Mouse (Mus musculus) liver, embryonic 13.5 days (tissue): Measurements from ENCODE around the gene Tbx3. TPM values are rescaled to one million over a fixed set of nuclear protein-coding genes. Genes with fewer than 3 reads are reported as not detected.

Source experiments
- ATAC-seq: fragments of 200-750 bp; cut with Nextera tagmentation; 2 replicates; pipeline ENCODE4 v1.8.0; 2017; ENCODE audit warnings: low read depth, mild to moderate bottlenecking, moderate number of reproducible peaks, moderate library complexity
- DNase-seq: peaks from one replicate; pipeline ENCODE4 v3.0.0; 2022
- H3K27ac ChIP-seq: fragments of 300-500 bp; sonication (generic); 2 replicates; pipeline ENCODE4 v1.5.1; 2015; ENCODE audit warnings: moderate library complexity, mild to moderate bottlenecking, inconsistent platforms
- H3K27me3 ChIP-seq: fragments of 300-500 bp; sonication (generic); 2 replicates; pipeline ENCODE4 v1.6.1; 2015; ENCODE audit warnings: mild to moderate bottlenecking, inconsistent platforms
- H3K36me3 ChIP-seq: fragments of 300-500 bp; sonication (generic); 2 replicates; pipeline ENCODE4 v1.6.1; 2015; ENCODE audit warnings: mild to moderate bottlenecking, inconsistent platforms
- H3K4me1 ChIP-seq: fragments of 300-500 bp; sonication (generic); replicated peaks from 2 replicates; pipeline ENCODE4 v1.6.1; 2015; ENCODE audit warnings: inconsistent platforms
- H3K4me2 ChIP-seq: fragments of 300-500 bp; sonication (generic); 2 replicates; pipeline ENCODE4 v1.6.1; 2015; ENCODE audit warnings: inconsistent platforms, mild to moderate bottlenecking, moderate library complexity
- H3K4me3 ChIP-seq: fragments of 300-500 bp; sonication (generic); replicated peaks from 2 replicates; pipeline ENCODE4 v1.5.1; 2015; ENCODE audit warnings: mild to moderate bottlenecking, inconsistent platforms
- H3K9ac ChIP-seq: fragments of 300-500 bp; sonication (generic); 2 replicates; pipeline ENCODE4 v1.6.1; 2015; ENCODE audit warnings: mild to moderate bottlenecking, inconsistent platforms
- H3K9me3 ChIP-seq: fragments of 300-500 bp; sonication (generic); replicated peaks from 2 replicates; pipeline ENCODE4 v1.6.1; 2016; ENCODE audit warnings: inconsistent platforms
- WGBS: fragments of 180-500 bp; shearing (Covaris S2); methylation state at CpG from one replicate; pipeline ENCODE4 v1.1.7; 2015; ENCODE audit not compliant: insufficient replicate concordance; 5-methylcytosine and 5-hydroxymethylcytosine counted together
- polyA plus RNA-seq: library from polyadenylated mRNA; unstranded; fragments of >200 nt; fragmentation: Nextera tagmentation; extraction: Ambion mirVana; gene quantifications from 2 replicates; pipeline ENCODE4 v1.2.1, GENCODE M21; 2015

Tbx3 gene
- polyA plus RNA-seq, result 4.1 and 6.1 TPM in 2 replicates

- Histone ChIP-seq H3K9me3 (no peaks in the 10 kb centered on the region), H3K36me3 (no peaks in the 10 kb centered on the region), H3K27ac (peak within 1 kb of the TSS; percentile 79), H3K9ac (peak within 1 kb of the TSS; percentile 66), H3K4me3 (peak within 1 kb of the TSS; percentile 55), H3K27me3 (peaks cover 100% of the 10 kb centered on the region), H3K4me2 (peak within 1 kb of the TSS; percentile 60), H3K4me1 (peaks cover 2% of the 10 kb centered on the region; the same call in 1 of the 2 replicates)
- DNase-seq (peak; percentile 36), ATAC-seq (peak; percentile 83)
- under 1% methylated on average over 42 of the region's 43 CpGs for WGBS
Measured at GRCm38 (mm10) chr5:119670566-119671108, at the start of gene Tbx3. Tbx3 (plus strand) TSS chr5:119670669.

- Histone ChIP-seq H3K27me3 (peaks cover 30% of the 10 kb centered on the region), H3K4me3 (no peak overlapping the region), H3K36me3 (no peaks in the 10 kb centered on the region), H3K9me3 (no peaks in the 10 kb centered on the region), H3K4me1 (0 out of 2 replicates have a peak, but pooled peaks cover 4% of the 10 kb centered on the region), H3K4me2 (no peak overlapping the region), H3K9ac (no peak overlapping the region), H3K27ac (no peak overlapping the region)
- no peak for DNase-seq
- ATAC-seq, result no peak
- 30% methylated on average over 1 of the region's 1 CpGs for WGBS
Measured at GRCm38 (mm10) chr5:119622076-119622475, 48.4 kb upstream of the Tbx3 start.

- H3K9ac ChIP-seq, result no peak overlapping the region
- no peaks in the 10 kb centered on the region for H3K9me3 ChIP-seq
- H3K27me3 ChIP-seq, result peaks cover 49% of the 10 kb centered on the region
- ATAC-seq (no peak), DNase-seq (no peak)
- 20% methylated on average over 1 of the region's 1 CpGs for WGBS
- no peaks in the 10 kb centered on the region for H3K36me3 ChIP-seq
- H3K4me1 ChIP-seq, result peaks cover 4% of the 10 kb centered on the region; the same call in 1 of the 2 replicates
- H3K27ac ChIP-seq, result no peak overlapping the region
- no peak overlapping the region for H3K4me3 ChIP-seq
- H3K4me2 ChIP-seq, result no peak overlapping the region
Measured at GRCm38 (mm10) chr5:119624554-119624953, 45.9 kb upstream of the Tbx3 start.

- WGBS, result 6% methylated on average over 13 of the region's 13 CpGs
- Histone ChIP-seq H3K27ac (no peak overlapping the region), H3K4me3 (no peak overlapping the region), H3K27me3 (peaks cover 46% of the 10 kb centered on the region), H3K4me1 (peaks cover 4% of the 10 kb centered on the region; the same call in 1 of the 2 replicates), H3K9ac (no peak overlapping the region), H3K4me2 (no peak overlapping the region), H3K9me3 (no peaks in the 10 kb centered on the region), H3K36me3 (no peaks in the 10 kb centered on the region)
- ATAC-seq, result no peak
- DNase-seq, result no peak
Measured at GRCm38 (mm10) chr5:119625603-119626002, 44.9 kb upstream of the Tbx3 start.

GRCm38 (mm10) chr5:119626154-119626553 is 44.3 kb upstream of the Tbx3 start:
- Histone ChIP-seq H3K27ac (no peak overlapping the region), H3K9ac (no peak overlapping the region), H3K27me3 (peaks cover 46% of the 10 kb centered on the region), H3K36me3 (no peaks in the 10 kb centered on the region), H3K4me3 (no peak overlapping the region), H3K4me1 (peaks cover 4% of the 10 kb centered on the region; the same call in 1 of the 2 replicates), H3K9me3 (no peaks in the 10 kb centered on the region), H3K4me2 (no peak overlapping the region)
- no peak for DNase-seq
- 21% methylated on average over 9 of the region's 9 CpGs for WGBS
- no peak for ATAC-seq

GRCm38 (mm10) chr5:119626662-119627061 is 43.8 kb upstream of the Tbx3 start:
- Histone ChIP-seq H3K27ac (no peak overlapping the region), H3K9ac (no peak overlapping the region), H3K4me1 (peaks cover 4% of the 10 kb centered on the region; the same call in 1 of the 2 replicates), H3K36me3 (no peaks in the 10 kb centered on the region), H3K4me2 (no peak overlapping the region), H3K4me3 (no peak overlapping the region), H3K9me3 (no peaks in the 10 kb centered on the region), H3K27me3 (peaks cover 46% of the 10 kb centered on the region)
- ATAC-seq (no peak), DNase-seq (no peak)
- WGBS, result 6% methylated on average over 22 of the region's 22 CpGs

- Histone ChIP-seq H3K36me3 (no peaks in the 10 kb centered on the region), H3K27ac (no peak overlapping the region), H3K4me1 (no peaks in the 10 kb centered on the region; the same call in 1 of the 2 replicates), H3K27me3 (peaks cover 46% of the 10 kb centered on the region), H3K4me3 (no peak overlapping the region), H3K9me3 (no peaks in the 10 kb centered on the region), H3K4me2 (no peak overlapping the region), H3K9ac (no peak overlapping the region)
- no peak for DNase-seq
- ATAC-seq, result no peak
- 63% methylated on average over 3 of the region's 3 CpGs for WGBS
Measured at GRCm38 (mm10) chr5:119628100-119628499, 42.4 kb upstream of the Tbx3 start.

- H3K27me3 ChIP-seq, result peaks cover 46% of the 10 kb centered on the region
- H3K9me3 ChIP-seq, result no peaks in the 10 kb centered on the region
- no peak overlapping the region for H3K4me2 ChIP-seq
- H3K27ac ChIP-seq, result no peak overlapping the region
- ATAC-seq (no peak), DNase-seq (no peak)
- no peak overlapping the region for H3K9ac ChIP-seq
- no peak overlapping the region for H3K4me3 ChIP-seq
- no peaks in the 10 kb centered on the region for H3K36me3 ChIP-seq
- no peaks in the 10 kb centered on the region; the same call in 1 of the 2 replicates for H3K4me1 ChIP-seq
- WGBS, result 11% methylated on average over 10 of the region's 12 CpGs
Measured at GRCm38 (mm10) chr5:119628746-119629327, 41.6 kb upstream of the Tbx3 start.

- WGBS, result 46% methylated on average over 4 of the region's 4 CpGs
- Histone ChIP-seq H3K9me3 (no peaks in the 10 kb centered on the region), H3K9ac (no peak overlapping the region), H3K27ac (no peak overlapping the region), H3K4me1 (no peaks in the 10 kb centered on the region; the same call in 1 of the 2 replicates), H3K4me2 (no peak overlapping the region), H3K4me3 (no peak overlapping the region), H3K27me3 (0 out of 2 replicates have a peak, but pooled peaks cover 6% of the 10 kb centered on the region), H3K36me3 (no peaks in the 10 kb centered on the region)
- no peak for ATAC-seq
- no peak for DNase-seq
Measured at GRCm38 (mm10) chr5:119633581-119633980, 36.9 kb upstream of the Tbx3 start.

GRCm38 (mm10) chr5:119634861-119635260 is 35.6 kb upstream of the Tbx3 start:
- WGBS, result 27% methylated on average over 2 of the region's 2 CpGs
- Histone ChIP-seq H3K4me1 (no peaks in the 10 kb centered on the region), H3K27ac (no peak overlapping the region), H3K9ac (no peak overlapping the region), H3K9me3 (no peaks in the 10 kb centered on the region), H3K36me3 (no peaks in the 10 kb centered on the region), H3K4me2 (no peak overlapping the region), H3K4me3 (no peak overlapping the region), H3K27me3 (0 out of 2 replicates have a peak, but pooled peaks cover 3% of the 10 kb centered on the region)
- ATAC-seq (no peak), DNase-seq (no peak)

- Histone ChIP-seq H3K27me3 (peaks cover 9% of the 10 kb centered on the region; the same call in 1 of the 2 replicates), H3K4me1 (no peaks in the 10 kb centered on the region), H3K4me3 (no peak overlapping the region), H3K4me2 (no peak overlapping the region), H3K9me3 (no peaks in the 10 kb centered on the region), H3K36me3 (no peaks in the 10 kb centered on the region), H3K9ac (no peak overlapping the region), H3K27ac (no peak overlapping the region)
- 36% methylated on average over 12 of the region's 12 CpGs for WGBS
- ATAC-seq (no peak), DNase-seq (no peak)
Measured at GRCm38 (mm10) chr5:119638300-119638699, 32.2 kb upstream of the Tbx3 start.

GRCm38 (mm10) chr5:119641094-119641493 is 29.4 kb upstream of the Tbx3 start:
- H3K4me3 ChIP-seq, result no peak overlapping the region
- H3K9me3 ChIP-seq, result no peaks in the 10 kb centered on the region
- H3K9ac ChIP-seq, result no peak overlapping the region
- H3K27me3 ChIP-seq, result peaks cover 13% of the 10 kb centered on the region
- H3K36me3 ChIP-seq, result no peaks in the 10 kb centered on the region
- no peak overlapping the region for H3K4me2 ChIP-seq
- no peak overlapping the region for H3K27ac ChIP-seq
- no peak for DNase-seq
- no peak for ATAC-seq
- 55% methylated on average over 9 of the region's 9 CpGs for WGBS
- H3K4me1 ChIP-seq, result no peaks in the 10 kb centered on the region; the same call in 1 of the 2 replicates
